Mouse (Mus musculus) heart, adult 2 months (tissue): Measurements from ENCODE around the gene Cep128. TPM values are rescaled to one million over a fixed set of nuclear protein-coding genes. Genes with fewer than 3 reads are reported as not detected.

ENCODE experiments used
- DNase-seq, 2 experiments: peaks; one replicate each; pipeline ENCODE4 v3.0.0; 2021
- H3K27ac ChIP-seq: fragments of 200-600 bp; 2 replicates; pipeline ENCODE4 v1.8.1; 2022
- H3K27me3 ChIP-seq: fragments of 200-500 bp; 2 replicates; pipeline ENCODE4 v1.6.1; 2012; ENCODE audit warnings: mild to moderate bottlenecking, low read length, inconsistent platforms, mixed read lengths; ENCODE audit not compliant: control insufficient read depth, insufficient read depth
- H3K36me3 ChIP-seq: fragments of 200-500 bp; 2 replicates; pipeline ENCODE4 v1.6.1; 2012; ENCODE audit warnings: low read length, inconsistent platforms; ENCODE audit not compliant: control insufficient read depth, insufficient read depth
- H3K4me1 ChIP-seq: fragments of 200-500 bp; 2 replicates; pipeline ENCODE4 v1.6.1; 2011; ENCODE audit warnings: low read length; ENCODE audit not compliant: control insufficient read depth, insufficient read depth
- H3K4me3 ChIP-seq: fragments of 200-600 bp; 2 replicates; pipeline ENCODE4 v1.8.1; 2022
- H3K79me2 ChIP-seq: fragments of 200-500 bp; replicated peaks from 2 replicates; pipeline ENCODE4 v1.6.1; 2012; ENCODE audit warnings: mild to moderate bottlenecking, inconsistent platforms, low read length, moderate library complexity, mixed read lengths; ENCODE audit not compliant: control insufficient read depth, insufficient read depth
- H3K9ac ChIP-seq: fragments of 200-500 bp; 2 replicates; pipeline ENCODE4 v1.6.1; 2012; ENCODE audit warnings: low read depth, mild to moderate bottlenecking, control low read depth, inconsistent platforms, low read length, mixed read lengths
- CTCF ChIP-seq: fragments of 200-600 bp; IDR thresholded peaks from 2 replicates; pipeline ENCODE4 v1.8.1; 2022; ENCODE audit warnings: antibody characterized with exemption, mild to moderate bottlenecking, moderate library complexity
- EP300 ChIP-seq: fragments of 200-500 bp; IDR thresholded peaks from 2 replicates; pipeline ENCODE4 v1.6.1; 2011; ENCODE audit warnings: low read depth, low read length, control low read depth; ENCODE audit not compliant: insufficient read depth
- POLR2A ChIP-seq: fragments of 200-500 bp; IDR thresholded peaks from 2 replicates; pipeline ENCODE4 v1.6.1; 2011; ENCODE audit warnings: mild to moderate bottlenecking, low read depth, low read length, control low read depth; ENCODE audit not compliant: insufficient read depth
- WGBS: fragments of 180-500 bp; shearing (Covaris S2); methylation state at CpG from one replicate; pipeline ENCODE4 v1.1.7; 2018; 5-methylcytosine and 5-hydroxymethylcytosine counted together
- intact Hi-C: fragments of 180-260 bp; cut with DNase I; formaldehyde crosslinking; loops from one replicate; pipeline ENCODE4 v1.15.1; 2025
- polyA plus RNA-seq: library from polyadenylated mRNA; depleted of rRNA; stranded (reverse); fragments of >200 nt; gene quantifications from 2 replicates; pipeline ENCODE4 v1.2.3, GENCODE M21; 2012
- total RNA-seq, 2 experiments: library from RNA; stranded (reverse); gene quantifications; 2 replicates each; pipeline ENCODE4 v1.2.3; 2021

The Cep128 gene
- total and polyA plus RNA-seq, 3 experiments: 8.7 to 11.0 (median 10.0) TPM

GRCm38 (mm10) chr12:91096197-91096596 lies 288.0 kb downstream of the Cep128 start:
- no peak for DNase-seq
- Histone ChIP-seq H3K27me3 (no peaks in the 10 kb centered on the region), H3K79me2 (no peaks in the 10 kb centered on the region), H3K36me3 (no peaks in the 10 kb centered on the region), H3K4me3 (no peak overlapping the region), H3K27ac (no peak overlapping the region), H3K9ac (no peak overlapping the region), H3K4me1 (no peaks in the 10 kb centered on the region)
- TF ChIP-seq POLR2A (no peak), CTCF (no peak), EP300 (no peak)
- intact Hi-C loops: no loop called here
- WGBS: 97% methylated on average over 6 of the region's 6 CpGs

GRCm38 (mm10) chr12:91088271-91088670 lies 295.9 kb downstream of the Cep128 start:
- intact Hi-C loops: loop anchor here (1.0 to 10.0 kb wide), 2 partner anchors 273 to 348 kb away; no protein-coding TSS in a partner anchor
- no peak for DNase-seq
- H3K9ac ChIP-seq: no peak overlapping the region
- H3K36me3 ChIP-seq: no peaks in the 10 kb centered on the region
- WGBS: 86% methylated on average over 4 of the region's 4 CpGs
- no peaks in the 10 kb centered on the region for H3K27me3 ChIP-seq
- TF ChIP-seq POLR2A (no peak), CTCF (peak; percentile 68)
- no peak overlapping the region for H3K27ac ChIP-seq
- no peaks in the 10 kb centered on the region for H3K4me1 ChIP-seq
- H3K4me3 ChIP-seq: no peak overlapping the region
- H3K79me2 ChIP-seq: no peaks in the 10 kb centered on the region

- no peak overlapping the region for H3K4me3 ChIP-seq
- no peaks in the 10 kb centered on the region for H3K36me3 ChIP-seq
- H3K9ac ChIP-seq: no peak overlapping the region
- 91% methylated on average over 9 of the region's 9 CpGs for WGBS
- TF ChIP-seq CTCF (no peak), POLR2A (no peak), EP300 (no peak)
- DNase-seq: no peak
- no peak overlapping the region for H3K27ac ChIP-seq
- H3K27me3 ChIP-seq: no peaks in the 10 kb centered on the region
- H3K4me1 ChIP-seq: no peaks in the 10 kb centered on the region
- H3K79me2 ChIP-seq: no peaks in the 10 kb centered on the region
- intact Hi-C loops: loop anchor here (10.0 kb wide), 1 partner anchor 271 kb away; no protein-coding TSS in a partner anchor
These were observed 298.2 kb downstream of the Cep128 start for GRCm38 (mm10) chr12:91085967-91086366.

- no peaks in the 10 kb centered on the region for H3K4me1 ChIP-seq
- H3K4me3 ChIP-seq: no peak overlapping the region
- no peaks in the 10 kb centered on the region for H3K27me3 ChIP-seq
- H3K36me3 ChIP-seq: no peaks in the 10 kb centered on the region
- no peak for DNase-seq
- TF ChIP-seq EP300 (no peak), POLR2A (no peak), CTCF (no peak)
- no peak overlapping the region for H3K27ac ChIP-seq
- no peak overlapping the region for H3K9ac ChIP-seq
- intact Hi-C loops: no loop called here
- no peaks in the 10 kb centered on the region for H3K79me2 ChIP-seq
- WGBS: 91% methylated on average over 5 of the region's 5 CpGs
These were observed 308.6 kb downstream of the Cep128 start for GRCm38 (mm10) chr12:91075600-91075999.

- no peaks in the 10 kb centered on the region for H3K36me3 ChIP-seq
These were observed 313.6 kb downstream of the Cep128 start for GRCm38 (mm10) chr12:91070551-91071045.

GRCm38 (mm10) chr12:91067083-91067441 lies 317.1 kb downstream of the Cep128 start:
- TF ChIP-seq EP300: no peak
- TF ChIP-seq POLR2A: no peak
- no peak for TF ChIP-seq CTCF
- DNase-seq: no peak
- WGBS: 90% methylated on average over 2 of the region's 2 CpGs
- no peaks in the 10 kb centered on the region for H3K27me3 ChIP-seq
- H3K9ac ChIP-seq: no peak overlapping the region
- no peaks in the 10 kb centered on the region; the same call in 1 of the 2 replicates for H3K4me1 ChIP-seq
- peaks cover 3% of the 10 kb centered on the region; the same call in 1 of the 2 replicates for H3K36me3 ChIP-seq
- H3K79me2 ChIP-seq: no peaks in the 10 kb centered on the region
- intact Hi-C loops: no loop called here
- H3K27ac ChIP-seq: no peak overlapping the region
- no peak overlapping the region for H3K4me3 ChIP-seq

More at GRCm38 (mm10) chr12:91070551-91071045, 313.6 kb downstream of the Cep128 start:
- H3K9ac ChIP-seq: no peak overlapping the region
- no peaks in the 10 kb centered on the region for H3K4me1 ChIP-seq
- no peaks in the 10 kb centered on the region for H3K79me2 ChIP-seq
- H3K27me3 ChIP-seq: no peaks in the 10 kb centered on the region
- H3K27ac ChIP-seq: no peak overlapping the region
- WGBS: 91% methylated on average over 2 of the region's 2 CpGs
- H3K4me3 ChIP-seq: no peak overlapping the region
- intact Hi-C loops: no loop called here
- DNase-seq: no peak
- no peak for TF ChIP-seq POLR2A
- TF ChIP-seq EP300: no peak
- no peak for TF ChIP-seq CTCF
